Mouse (Mus musculus) B cell, adult (primary cell): ENCODE data around the gene Kcnc3. TPM values are rescaled to one million over a fixed set of nuclear protein-coding genes. Genes with fewer than 3 reads are reported as not detected.

Experiments used
- total RNA-seq: library from RNA; stranded (reverse); gene quantifications from 4 replicates; pipeline ENCODE4 v1.2.4, GENCODE M21; 2023; ENCODE audit not compliant: inconsistent age

Gene Kcnc3
- 22.7 to 29.6 TPM (median 23.7 TPM) in 4 replicates for total RNA-seq

DNA sequence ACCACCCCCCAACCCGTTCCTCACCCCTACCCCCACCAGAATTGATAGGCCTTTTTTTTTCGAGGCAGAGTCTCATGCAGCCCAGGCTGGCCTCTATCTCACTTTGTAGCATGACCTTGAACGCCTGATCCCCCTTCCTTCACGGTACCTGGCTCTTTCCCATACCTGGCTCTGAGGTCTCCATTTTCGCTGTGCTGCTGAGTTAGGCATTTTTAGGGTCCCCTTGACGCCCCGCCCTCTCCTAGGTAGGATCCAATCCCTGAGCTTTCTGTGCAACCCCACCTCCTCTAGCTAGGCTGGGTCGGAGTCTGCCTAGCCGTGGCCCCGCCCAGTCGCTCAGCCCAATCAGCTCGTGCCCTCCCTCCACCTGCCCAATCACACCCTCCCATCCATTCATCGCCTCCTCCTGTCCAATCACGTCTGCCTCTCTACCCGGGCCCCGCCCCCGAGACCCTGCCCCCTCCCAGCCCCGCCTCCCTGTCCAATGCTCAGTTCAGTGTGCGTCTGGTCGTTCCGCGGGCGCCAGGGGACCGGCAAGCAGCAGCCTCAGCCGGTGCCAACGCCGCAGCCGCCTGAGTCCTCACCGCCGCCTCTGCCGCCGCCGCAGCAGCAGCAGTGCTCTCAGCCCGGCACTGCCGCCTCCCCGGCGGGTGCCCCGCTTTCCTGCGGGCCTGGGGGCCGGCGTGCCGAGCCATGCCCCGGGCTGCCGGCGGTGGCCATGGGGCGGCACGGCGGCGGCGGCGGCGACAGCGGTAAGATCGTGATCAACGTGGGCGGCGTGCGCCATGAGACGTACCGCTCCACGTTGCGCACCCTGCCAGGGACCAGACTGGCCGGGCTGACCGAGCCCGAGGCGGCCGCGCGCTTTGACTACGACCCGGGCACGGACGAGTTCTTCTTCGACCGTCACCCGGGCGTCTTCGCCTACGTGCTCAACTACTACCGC lies at the start of gene Kcnc3:
Kcnc3 (plus strand) TSS at position 263 of the 946 bp plus-strand sequence.

DNA sequence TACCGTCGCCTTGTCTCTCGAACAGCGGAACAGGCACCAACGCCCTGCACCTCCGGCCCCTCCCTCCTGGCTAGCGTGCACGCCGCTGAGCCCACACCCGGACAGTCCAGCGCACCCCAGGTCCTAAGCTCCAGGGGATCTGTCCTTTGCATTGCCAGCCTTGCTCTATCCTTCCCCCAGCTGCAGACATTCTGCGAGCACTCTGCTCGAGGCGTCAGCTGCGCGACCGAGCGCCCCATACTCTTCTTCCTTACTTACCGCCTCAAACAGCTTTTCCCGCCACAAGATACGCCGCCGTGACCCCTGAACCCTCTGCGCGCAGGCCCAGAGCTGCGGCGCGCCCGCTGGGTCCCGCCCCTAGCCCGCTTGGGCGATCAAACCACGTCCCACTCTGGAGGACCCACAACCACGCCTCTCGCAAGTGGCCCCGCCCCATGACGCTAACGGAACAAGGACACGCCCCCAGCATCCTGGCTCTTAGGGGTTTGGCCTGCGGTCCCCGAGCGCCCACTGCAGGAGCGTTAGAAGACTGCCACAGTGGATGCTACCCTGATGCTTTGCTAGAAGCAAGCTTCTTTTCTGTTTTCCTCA lies 41.9 kb upstream of the Kcnc3 start, which contains the start of gene Pold1:
Pold1 (minus strand) TSS at position 353 of the 591 bp plus-strand sequence.

DNA sequence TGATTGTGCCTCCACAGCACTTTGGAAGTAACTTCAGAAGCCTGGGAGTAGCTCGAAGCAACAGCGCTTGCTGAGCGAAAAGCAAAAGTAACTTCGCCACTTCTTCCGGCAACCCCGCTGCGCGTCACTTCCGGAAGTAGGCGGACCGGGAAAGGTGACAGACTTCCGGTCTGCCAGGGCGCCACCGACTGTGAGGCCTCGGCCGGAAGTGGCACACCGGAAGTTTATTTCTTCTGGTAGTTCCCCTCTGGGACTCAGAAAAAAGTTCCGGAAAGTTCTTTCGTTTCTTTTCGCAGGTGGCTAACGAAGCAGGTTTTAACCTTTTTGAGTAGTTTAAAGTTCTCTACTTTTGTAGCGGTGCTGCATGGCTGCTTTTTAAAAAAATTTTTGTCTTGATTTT lies 36.6 kb upstream of the Kcnc3 start, which contains the start of gene Nr1h2:
Nr1h2 (minus strand) TSS at position 126 of the 400 bp plus-strand sequence.

DNA sequence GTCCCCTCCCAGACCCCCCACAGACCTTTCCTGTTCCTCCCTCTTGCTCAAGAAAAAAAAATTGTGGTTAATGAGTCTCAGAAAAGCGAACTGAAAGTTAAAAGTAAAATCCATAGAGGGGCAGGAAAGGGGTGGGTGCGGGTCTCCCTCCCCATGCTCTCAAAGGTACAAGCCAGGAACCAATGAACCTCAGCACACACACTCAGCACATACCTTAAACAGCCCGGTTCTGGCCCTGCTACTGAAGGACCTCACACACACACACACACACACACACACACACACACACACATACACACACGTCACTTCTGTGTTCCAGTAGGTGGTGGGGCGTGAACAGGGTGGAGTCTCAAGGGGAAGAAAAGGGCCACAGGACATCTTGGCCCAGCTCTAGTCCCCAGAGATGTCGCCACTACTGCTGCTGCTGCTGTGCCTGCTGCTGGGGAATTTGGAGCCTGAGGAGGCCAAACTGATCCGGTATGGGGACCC lies 18.2 kb upstream of the Kcnc3 start, which contains the start of gene Napsa:
Napsa (plus strand) TSS at position 168 of the 489 bp plus-strand sequence.

Other genes starting within 250 kb of the Kcnc3 start
- gene Syt3, start 206.6 kb upstream of the Kcnc3 start, total RNA-seq, result not detected in 4 replicates
- gene 1700008O03Rik, start 204.8 kb upstream of the Kcnc3 start, total RNA-seq, result not detected in 4 replicates
- gene Lrrc4b, start 161.6 kb upstream of the Kcnc3 start, total RNA-seq, result not detected in 4 replicates
- gene Aspdh, start 125.3 kb upstream of the Kcnc3 start, total RNA-seq, result not detected in 4 replicates
- gene Josd2, start 122.7 kb upstream of the Kcnc3 start, total RNA-seq, result 64.3 to 78.1 TPM (median 67.9 TPM) in 4 replicates
- gene Emc10, start 94.1 kb upstream of the Kcnc3 start, total RNA-seq, result 69.5 to 76.6 TPM (median 74.0 TPM) in 4 replicates
- 8.6 to 15.4 TPM (median 11.1 TPM) in 4 replicates for gene Fam71e1, start 94.1 kb upstream of the Kcnc3 start, total RNA-seq
- 14.9 to 16.7 TPM (median 15.5 TPM) in 4 replicates for gene Mybpc2, start 66.0 kb upstream of the Kcnc3 start, total RNA-seq
- 495 to 541 TPM (median 519 TPM) in 4 replicates for gene Spib, start 58.6 kb upstream of the Kcnc3 start, total RNA-seq
- gene Pold1, start 41.8 kb upstream of the Kcnc3 start, total RNA-seq, result 150 to 170 TPM (median 155 TPM) in 4 replicates
- gene Nr1h2, start 36.7 kb upstream of the Kcnc3 start, total RNA-seq, result 363 to 416 TPM (median 382 TPM) in 4 replicates
- 665 to 743 TPM (median 692 TPM) in 4 replicates for gene Napsa, start 18.3 kb upstream of the Kcnc3 start, total RNA-seq
- gene Myh14, start 80.2 kb downstream of the Kcnc3 start, total RNA-seq, result not detected in 4 replicates
- gene Izumo2, start 118.1 kb downstream of the Kcnc3 start, total RNA-seq, result not detected in 4 replicates
- gene Vrk3, start 157.7 kb downstream of the Kcnc3 start, total RNA-seq, result 66.6 to 84.4 TPM (median 73.7 TPM) in 4 replicates
- 2.0 to 3.3 TPM (median 2.6 TPM) in 4 replicates for gene Zfp473, start 160.4 kb downstream of the Kcnc3 start, total RNA-seq
- 39.5 to 48.7 TPM (median 43.9 TPM) in 4 replicates for gene Nup62, start 225.4 kb downstream of the Kcnc3 start, total RNA-seq
- 121 to 140 TPM (median 133 TPM) in 4 replicates for gene Il4i1, start 225.7 kb downstream of the Kcnc3 start, total RNA-seq
- gene Atf5, start 226.0 kb downstream of the Kcnc3 start, total RNA-seq, result 3.8 to 5.1 TPM (median 4.7 TPM) in 4 replicates